Mouse (Mus musculus) embryonic fibroblast, embryonic 13.5 days (primary cell): ENCODE measurements around the gene Cdhr1.

Source experiments
- CTCF ChIP-seq: IDR thresholded peaks from 2 replicates; pipeline ENCODE4 v1.5.1; 2011; ENCODE audit warnings: mild to moderate bottlenecking, control low read depth, low read length, moderate library complexity, borderline replicate concordance; ENCODE audit not compliant: insufficient read depth
- POLR2A ChIP-seq: IDR thresholded peaks from 2 replicates; pipeline ENCODE4 v1.6.1; 2011; ENCODE audit warnings: low read depth, mild to moderate bottlenecking, control low read depth, low read length, moderate library complexity

- TF ChIP-seq CTCF (no peak), POLR2A (no peak)
These were observed 17.4 kb downstream of the Cdhr1 start for GRCm38 (mm10) chr14:37080724-37081123.
